Comparison of ENCODE assay signal across 9 mouse cellular contexts in genomic region chr2:29648956-29649794, GRCm38 (mm10). TPM values are rescaled to one million over a fixed set of nuclear protein-coding genes. Genes with fewer than 3 reads are reported as not detected.
DNase-seq lines count a peak whose midpoint lies in the region; ATAC-seq and TF ChIP-seq lines count a peak whose summit lies in the region.
"Had no signal": no experiment of that assay in that cellular context is flagged by ENCODE, and none has a peak within 500 bp of the region (broad histone marks: within the 10 kb centered on the region; RNA-seq: fewer than 3 reads in every experiment).

No protein-coding gene starts in this region.

- H3K4me1 ChIP-seq in bone marrow, adult 2 months (ENCODE audit: control insufficient read depth, insufficient read depth, low read length): peaks cover 3% of the 10 kb centered on the region

- H3K27ac ChIP-seq in bone marrow, adult 2 months (ENCODE audit: control insufficient read depth, insufficient read depth, low read depth, low read length, poor library complexity): peak overlapping the region; percentile 38; the same call in 1 of the 2 replicates

- no peak overlapping the region for H3K4me3 ChIP-seq in bone marrow, adult 2 months (replicated peaks; ENCODE audit: control insufficient read depth, low read depth, low read length)

- WGBS in bone marrow, adult 2 months: 7% methylated on average over 6 of the region's 6 CpGs

- peak; percentile 53 for ATAC-seq in inflammation-experienced regulatory T-cells, adult 6 months
- peak; percentile 81 for ATAC-seq in monocyte, adult 5-6 weeks (replicated peaks; ENCODE audit: insufficient number of reproducible peaks, low FRiP score, low TSS enrichment, poor library complexity, severe bottlenecking)

- DNase-seq in kidney, adult 9 months: peak; percentile 61
- DNase-seq in kidney, postnatal 4 days: no peak
- no peak for DNase-seq in thymus, postnatal 36 days
- DNase-seq in left cerebral cortex, postnatal 36 days (ENCODE audit: low spot score in 2 of 2): no peak
- no peak for DNase-seq in gastrocnemius, postnatal 14 days
- DNase-seq: cerebellum, adult 8-10 months had no signal

- intact Hi-C loops in left cerebral cortex, postnatal 36 days (cut with DNase I): no loop called here
- intact Hi-C loops in gastrocnemius, postnatal 14 days (cut with DNase I; ENCODE audit: low total_unique reads): no loop called here

- TF ChIP-seq POLR2A in bone marrow, adult 2 months (IDR thresholded peaks at IDR 0.05; ENCODE audit: borderline replicate concordance, control insufficient read depth, low read depth, low read length): no peak

- TF ChIP-seq CTCF in bone marrow, adult 2 months (IDR thresholded peaks at IDR 0.05; ENCODE audit: control insufficient read depth, insufficient read depth, low read length): no peak

RNA-seq across cellular contexts. Expression of gene Rapgef1, which starts 29.7 kb away (rescaled TPM):
- polyA plus RNA-seq in bone marrow, adult 2 months (2011; ENCODE audit: insufficient read depth, insufficient read length, low replicate concordance, missing spikeins): 17.6 and 23.4 TPM in 2 replicates
- polyA plus RNA-seq in inflammation-experienced regulatory T-cells, adult 6 months (2017; shearing (Covaris generic)): 10 to 100 TPM; 26.4 to 37.9 (median 29.7) TPM
- 62.3 to 108 TPM (median 83.0 TPM) in 3 replicates for total RNA-seq in monocyte, adult 5-6 weeks (2017)
- total RNA-seq in left cerebral cortex, postnatal 36 days (2021): 100 to 1,000 TPM; 104 to 107 TPM
- total RNA-seq in gastrocnemius, postnatal 14 days (2021): 10 to 100 TPM; 75.7 to 81.9 TPM
